Mouse (Mus musculus) hindbrain, embryonic 16.5 days (tissue): ENCODE data around the gene Kcnj13. TPM values are rescaled to one million over a fixed set of nuclear protein-coding genes. Genes with fewer than 3 reads are reported as not detected.

Experiments
- ATAC-seq: fragments of 200-750 bp; cut with Nextera tagmentation; 2 replicates; pipeline ENCODE4 v1.8.0; 2017; ENCODE audit warnings: moderate TSS enrichment, moderate library complexity
- H3K27ac ChIP-seq: fragments of 300-500 bp; sonication (generic); 2 replicates; pipeline ENCODE4 v1.5.1; 2014; ENCODE audit warnings: low read depth, mild to moderate bottlenecking, control low read depth, low read length, moderate library complexity
- H3K27me3 ChIP-seq: fragments of 300-500 bp; sonication (generic); replicated peaks from 2 replicates; pipeline ENCODE4 v1.6.1; 2014; ENCODE audit warnings: low read length; ENCODE audit not compliant: control insufficient read depth, insufficient read depth
- H3K36me3 ChIP-seq: fragments of 300-500 bp; sonication (generic); 2 replicates; pipeline ENCODE4 v1.6.1; 2014; ENCODE audit warnings: mild to moderate bottlenecking, low read length, moderate library complexity, mixed read lengths; ENCODE audit not compliant: control insufficient read depth, insufficient read depth
- H3K4me1 ChIP-seq: fragments of 300-500 bp; sonication (generic); 2 replicates; pipeline ENCODE4 v1.6.1; 2014; ENCODE audit warnings: low read depth, low read length; ENCODE audit not compliant: control insufficient read depth, insufficient read depth
- H3K4me2 ChIP-seq: fragments of 300-500 bp; sonication (generic); 2 replicates; pipeline ENCODE4 v1.6.1; 2014; ENCODE audit warnings: mild to moderate bottlenecking, low read length, control low read depth, moderate library complexity
- H3K4me3 ChIP-seq: fragments of 300-500 bp; sonication (generic); 2 replicates; pipeline ENCODE4 v1.5.1; 2014; ENCODE audit warnings: mild to moderate bottlenecking, low read length, control low read depth, moderate library complexity
- H3K9ac ChIP-seq: fragments of 300-500 bp; sonication (generic); 2 replicates; pipeline ENCODE4 v1.6.1; 2014; ENCODE audit warnings: low read depth, mild to moderate bottlenecking, control low read depth, low read length, moderate library complexity
- H3K9me3 ChIP-seq: fragments of 300-500 bp; sonication (generic); 2 replicates; pipeline ENCODE4 v1.6.1; 2014; ENCODE audit warnings: mild to moderate bottlenecking, low read length, moderate library complexity; ENCODE audit not compliant: control insufficient read depth
- WGBS: fragments of 180-500 bp; shearing (Covaris S2); extraction: QIAGEN DNeasy Blood & Tissue Kit; methylation state at CpG from one replicate; pipeline ENCODE4 v1.1.7; 2014; 5-methylcytosine and 5-hydroxymethylcytosine counted together
- polyA plus RNA-seq: library from polyadenylated mRNA; unstranded; fragments of >200 nt; fragmentation: Nextera tagmentation; extraction: Ambion mirVana; gene quantifications from 2 replicates; pipeline ENCODE4 v1.2.1, GENCODE M21; 2015

Kcnj13 gene
- polyA plus RNA-seq = 21.7 and 25.0 TPM in 2 replicates

- H3K9me3 ChIP-seq = no peaks in the 10 kb centered on the region
- 49% methylated on average over 6 of the region's 6 CpGs for WGBS
- no peaks in the 10 kb centered on the region for H3K27me3 ChIP-seq
- H3K27ac ChIP-seq = no peak within 1 kb of the TSS
- 0 out of 2 replicates have a peak, but pooled peaks cover 2% of the 10 kb centered on the region for H3K36me3 ChIP-seq
- ATAC-seq = no peak
- H3K4me2 ChIP-seq = no peak within 1 kb of the TSS
- H3K4me1 ChIP-seq = no peaks in the 10 kb centered on the region
- no peak within 1 kb of the TSS for H3K9ac ChIP-seq
- no peak within 1 kb of the TSS for H3K4me3 ChIP-seq
Observed at GRCm38 (mm10) chr1:87394594-87394993, at the start of gene Kcnj13. Gene Kcnj13 (minus strand): TSS chr1:87394729.

GRCm38 (mm10) chr1:87436583-87436982 lies 42.1 kb upstream of the Kcnj13 start:
- H3K4me3 ChIP-seq = no peak overlapping the region
- H3K9ac ChIP-seq = no peak overlapping the region
- no peak overlapping the region for H3K27ac ChIP-seq
- H3K4me1 ChIP-seq = no peaks in the 10 kb centered on the region
- H3K27me3 ChIP-seq = no peaks in the 10 kb centered on the region
- H3K36me3 ChIP-seq = peaks cover 31% of the 10 kb centered on the region
- H3K4me2 ChIP-seq = no peak overlapping the region
- WGBS = 82% methylated on average over 6 of the region's 6 CpGs
- no peak for ATAC-seq
- no peaks in the 10 kb centered on the region for H3K9me3 ChIP-seq

- 93% methylated on average over 2 of the region's 2 CpGs for WGBS
- Histone ChIP-seq H3K4me2 (no peak overlapping the region), H3K27ac (no peak overlapping the region), H3K4me3 (no peak overlapping the region), H3K9me3 (no peaks in the 10 kb centered on the region), H3K4me1 (no peaks in the 10 kb centered on the region), H3K9ac (no peak overlapping the region), H3K36me3 (peaks cover 33% of the 10 kb centered on the region), H3K27me3 (no peaks in the 10 kb centered on the region)
- no peak for ATAC-seq
Observed at GRCm38 (mm10) chr1:87435125-87435524, 40.6 kb upstream of the Kcnj13 start.

- Histone ChIP-seq H3K4me3 (no peak overlapping the region), H3K27me3 (no peaks in the 10 kb centered on the region), H3K4me1 (no peaks in the 10 kb centered on the region), H3K27ac (no peak overlapping the region), H3K36me3 (peaks cover 34% of the 10 kb centered on the region), H3K9me3 (no peaks in the 10 kb centered on the region), H3K4me2 (no peak overlapping the region), H3K9ac (no peak overlapping the region)
- no peak for ATAC-seq
- WGBS = 90% methylated on average over 4 of the region's 4 CpGs
Observed at GRCm38 (mm10) chr1:87418733-87419132, 24.2 kb upstream of the Kcnj13 start.

- no peak overlapping the region for H3K4me2 ChIP-seq
- no peak for ATAC-seq
- H3K4me3 ChIP-seq = no peak overlapping the region
- H3K9me3 ChIP-seq = no peaks in the 10 kb centered on the region
- no peaks in the 10 kb centered on the region for H3K4me1 ChIP-seq
- H3K27ac ChIP-seq = no peak overlapping the region
- no peak overlapping the region for H3K9ac ChIP-seq
- WGBS = 96% methylated on average over 4 of the region's 4 CpGs
- peaks cover 36% of the 10 kb centered on the region for H3K36me3 ChIP-seq
- H3K27me3 ChIP-seq = no peaks in the 10 kb centered on the region
Observed at GRCm38 (mm10) chr1:87409380-87409779, 14.9 kb upstream of the Kcnj13 start.

GRCm38 (mm10) chr1:87406012-87406411 lies 11.5 kb upstream of the Kcnj13 start:
- no peak for ATAC-seq
- H3K36me3 ChIP-seq = peaks cover 28% of the 10 kb centered on the region
- no peak overlapping the region for H3K27ac ChIP-seq
- no peaks in the 10 kb centered on the region for H3K4me1 ChIP-seq
- H3K4me3 ChIP-seq = no peak overlapping the region
- H3K27me3 ChIP-seq = no peaks in the 10 kb centered on the region
- H3K9me3 ChIP-seq = no peaks in the 10 kb centered on the region
- no peak overlapping the region for H3K9ac ChIP-seq
- no peak overlapping the region for H3K4me2 ChIP-seq

- ATAC-seq = no peak
- WGBS = 97% methylated on average over 1 of the region's 1 CpGs
- no peak overlapping the region for H3K27ac ChIP-seq
- H3K4me2 ChIP-seq = no peak overlapping the region
- no peak overlapping the region for H3K9ac ChIP-seq
- H3K4me3 ChIP-seq = no peak overlapping the region
- no peaks in the 10 kb centered on the region for H3K9me3 ChIP-seq
- H3K36me3 ChIP-seq = peaks cover 28% of the 10 kb centered on the region
- H3K27me3 ChIP-seq = no peaks in the 10 kb centered on the region
- no peaks in the 10 kb centered on the region for H3K4me1 ChIP-seq
Observed at GRCm38 (mm10) chr1:87404710-87405109, 10.2 kb upstream of the Kcnj13 start.

- Histone ChIP-seq H3K9me3 (no peaks in the 10 kb centered on the region), H3K4me2 (no peak overlapping the region), H3K9ac (no peak overlapping the region), H3K36me3 (no peaks in the 10 kb centered on the region), H3K27ac (no peak overlapping the region), H3K27me3 (no peaks in the 10 kb centered on the region), H3K4me3 (no peak overlapping the region), H3K4me1 (no peaks in the 10 kb centered on the region)
- ATAC-seq = no peak
- WGBS = 84% methylated on average over 7 of the region's 7 CpGs
Observed at GRCm38 (mm10) chr1:87396923-87397586, 2.5 kb upstream of the Kcnj13 start.

- no peak for ATAC-seq
- Histone ChIP-seq H3K4me1 (no peaks in the 10 kb centered on the region), H3K4me2 (no peak overlapping the region), H3K27ac (no peak overlapping the region), H3K9ac (no peak overlapping the region), H3K4me3 (no peak overlapping the region), H3K36me3 (peaks cover 5% of the 10 kb centered on the region; the same call in 1 of the 2 replicates), H3K27me3 (no peaks in the 10 kb centered on the region), H3K9me3 (no peaks in the 10 kb centered on the region)
- 88% methylated on average over 3 of the region's 3 CpGs for WGBS
Observed at GRCm38 (mm10) chr1:87393444-87394195, 909 bp downstream of the Kcnj13 start.
